Mouse (Mus musculus): ENCODE data around the gene Pigc. TPM values are rescaled to one million over a fixed set of nuclear protein-coding genes. Genes with fewer than 3 reads are reported as not detected.

Gene Pigc
- polyA plus RNA-seq, 2 experiments: 6.5 to 9.2 TPM

DNA sequence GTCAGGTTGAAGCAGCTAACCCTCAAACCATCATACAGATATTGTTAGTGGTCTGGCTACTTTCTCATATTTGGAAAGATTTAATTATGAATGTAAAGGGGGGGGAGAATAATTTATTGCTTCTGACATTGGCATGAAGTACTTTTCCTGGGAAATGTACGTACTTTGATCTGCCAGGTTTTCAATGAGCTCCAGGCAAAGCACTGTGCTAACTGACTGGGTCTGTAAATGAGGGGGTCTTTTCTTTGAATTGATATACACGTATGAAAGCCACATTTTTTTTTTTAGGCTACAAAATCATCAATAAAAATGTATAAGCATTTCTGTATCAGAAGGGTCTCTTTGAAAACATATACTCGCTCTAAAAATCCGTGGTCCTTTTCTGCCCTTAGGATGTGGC is 51.8 kb downstream of the Pigc start:
- no peak overlapping the region for H3K4me2 ChIP-seq (ENCODE audit: low read depth)
- no peak for ATAC-seq (ENCODE audit: insufficient read depth)
- H3K27ac ChIP-seq: no peak overlapping the region
- no peak for DNase-seq (ENCODE audit: low read depth in 3 of 3, low spot score in 3 of 3)
- H3K4me1 ChIP-seq (replicated peaks; ENCODE audit: control insufficient read depth in 2 of 2, insufficient read depth in 2 of 2, low read length in 1 of 2): no peaks in the 10 kb centered on the region
- no peaks in the 10 kb centered on the region for H3K27me3 ChIP-seq (ENCODE audit: control insufficient read depth, insufficient read depth, low read length)
- H3K9me3 ChIP-seq (ENCODE audit: control insufficient read depth, low read length): no peaks in the 10 kb centered on the region
- WGBS (ENCODE audit: insufficient replicate concordance): 64% methylated on average over 4 of the region's 4 CpGs
- H3K36me3 ChIP-seq (replicated peaks; ENCODE audit: control insufficient read depth, insufficient read depth, low read depth): no peaks in the 10 kb centered on the region
- H3K9ac ChIP-seq (replicated peaks): no peak overlapping the region
- H3K4me3 ChIP-seq (ENCODE audit: insufficient read depth in 1 of 2, low read depth in 2 of 2, low read length in 2 of 2): no peak overlapping the region
- TF ChIP-seq CTCF (IDR thresholded peaks at IDR 0.05; ENCODE audit: low read depth): no peak
- no peak for TF ChIP-seq EP300 (IDR thresholded peaks at IDR 0.05; ENCODE audit: low read depth)

Other genes with a start within 250 kb of the Pigc start
- gene Fasl, start 180.7 kb upstream of the Pigc start, polyA plus RNA-seq (2012; rRNA removed): 0.03 and 0.11 TPM in 2 replicates
- not detected in 2 replicates for gene Fasl, start 180.7 kb upstream of the Pigc start, polyA plus RNA-seq (2014; fragmentation: Nextera tagmentation; extraction: Ambion mirVana)
- 5.0 and 6.9 TPM in 2 replicates for gene Suco, start 92.5 kb upstream of the Pigc start, polyA plus RNA-seq (2012; rRNA removed)
- 11.1 and 11.2 TPM in 2 replicates for gene Suco, start 92.5 kb upstream of the Pigc start, polyA plus RNA-seq (2014; fragmentation: Nextera tagmentation; extraction: Ambion mirVana)
- gene 4930558K02Rik, start 10.4 kb downstream of the Pigc start, polyA plus RNA-seq (2012; rRNA removed): not detected in 2 replicates
- not detected in 2 replicates for gene 4930558K02Rik, start 10.4 kb downstream of the Pigc start, polyA plus RNA-seq (2014; fragmentation: Nextera tagmentation; extraction: Ambion mirVana)